Mouse (Mus musculus) heart, embryonic 16.5 days (tissue): ENCODE data around the gene Msrb3. TPM values are rescaled to one million over a fixed set of nuclear protein-coding genes. Genes with fewer than 3 reads are reported as not detected.

Experiments
- ATAC-seq: fragments of 200-750 bp; cut with Nextera tagmentation; replicated peaks from 2 replicates; pipeline ENCODE4 v1.8.0; 2017; ENCODE audit warnings: moderate number of reproducible peaks; ENCODE audit not compliant: insufficient read depth, low FRiP score; ENCODE audit errors: extremely low read depth
- H3K27ac ChIP-seq: fragments of 300-500 bp; sonication (generic); 2 replicates; pipeline ENCODE4 v1.5.1; 2014; ENCODE audit warnings: mild to moderate bottlenecking, low read length, control low read depth, moderate library complexity
- H3K27me3 ChIP-seq: fragments of 300-500 bp; sonication (generic); 2 replicates; pipeline ENCODE4 v1.6.1; 2014; ENCODE audit warnings: low read length, mixed read lengths; ENCODE audit not compliant: control insufficient read depth, insufficient read depth
- H3K36me3 ChIP-seq: fragments of 300-500 bp; sonication (generic); 2 replicates; pipeline ENCODE4 v1.6.1; 2014; ENCODE audit not compliant: control insufficient read depth, insufficient read depth
- H3K4me1 ChIP-seq: fragments of 300-500 bp; sonication (generic); 2 replicates; pipeline ENCODE4 v1.6.1; 2014; ENCODE audit warnings: low read length, mixed read lengths; ENCODE audit not compliant: control insufficient read depth, insufficient read depth
- H3K4me2 ChIP-seq: fragments of 300-500 bp; sonication (generic); 2 replicates; pipeline ENCODE4 v1.6.1; 2014; ENCODE audit warnings: low read depth, mild to moderate bottlenecking, control low read depth, low read length
- H3K4me3 ChIP-seq: fragments of 300-500 bp; sonication (generic); 2 replicates; pipeline ENCODE4 v1.5.1; 2014; ENCODE audit warnings: mild to moderate bottlenecking, control low read depth, low read length
- H3K9ac ChIP-seq: fragments of 300-500 bp; sonication (generic); 2 replicates; pipeline ENCODE4 v1.6.1; 2014; ENCODE audit warnings: low read length, control low read depth
- H3K9me3 ChIP-seq: fragments of 300-500 bp; sonication (generic); replicated peaks from 2 replicates; pipeline ENCODE4 v1.6.1; 2016; ENCODE audit warnings: low read length; ENCODE audit not compliant: control insufficient read depth
- WGBS: fragments of 180-500 bp; shearing (Covaris S2); extraction: QIAGEN DNeasy Blood & Tissue Kit; methylation state at CpG from one replicate; pipeline ENCODE4 v1.1.7; 2014; 5-methylcytosine and 5-hydroxymethylcytosine counted together
- polyA plus RNA-seq: library from polyadenylated mRNA; unstranded; fragments of >200 nt; fragmentation: Nextera tagmentation; extraction: Ambion mirVana; gene quantifications from 2 replicates; pipeline ENCODE4 v1.2.1, GENCODE M21; 2015

The Msrb3 gene
- 38.3 and 39.8 TPM in 2 replicates for polyA plus RNA-seq

DNA sequence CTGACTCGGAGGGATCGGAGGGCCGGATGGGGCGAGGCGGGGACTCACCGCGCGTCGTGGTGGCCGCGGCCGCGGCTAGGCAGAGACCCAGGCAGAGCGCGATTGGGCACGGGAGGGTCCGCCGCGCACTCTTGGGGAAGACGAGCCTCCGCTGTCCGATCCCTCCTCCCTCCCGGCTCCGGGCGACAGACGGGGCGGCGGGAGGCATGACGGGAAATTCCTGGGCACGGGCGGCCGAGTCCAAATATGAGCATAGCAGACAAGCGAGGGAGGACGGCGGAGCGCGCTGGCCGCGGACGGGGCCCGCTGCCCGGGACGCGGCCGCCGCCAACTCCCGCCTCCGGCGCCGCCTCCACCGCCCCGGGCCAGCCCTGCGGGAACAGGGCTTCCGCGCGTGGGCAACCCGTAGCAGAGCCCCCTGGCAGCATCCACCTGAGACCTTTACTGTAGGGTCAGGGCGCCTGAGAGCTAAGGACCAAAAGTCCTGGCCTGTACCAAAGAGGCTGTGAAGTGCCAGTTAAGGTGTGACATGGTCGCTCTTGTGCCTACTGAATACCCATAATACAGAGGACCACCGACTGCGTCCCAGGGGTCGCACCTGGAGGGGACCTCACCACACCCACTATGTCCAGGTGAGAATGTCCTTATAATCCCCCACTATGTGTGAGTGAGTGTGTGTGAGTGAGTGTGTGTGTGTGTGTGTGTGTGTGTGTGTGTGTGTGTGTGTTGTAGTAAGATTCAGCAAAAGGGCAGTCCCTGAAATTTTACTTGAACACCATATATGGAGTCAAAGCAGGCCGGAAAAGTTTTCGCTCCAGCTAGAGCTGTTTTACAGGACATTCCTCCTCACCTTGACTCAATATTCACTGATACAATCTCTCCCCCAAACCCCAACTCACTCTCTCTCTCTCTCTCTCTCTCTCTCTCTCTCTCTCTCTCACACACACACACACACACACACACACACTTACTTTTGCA is at the start of gene Msrb3:
Gene Msrb3, minus strand, starts transcription at position 317 of the 978 bp plus-strand sequence.
- no peaks in the 10 kb centered on the region for H3K27me3 ChIP-seq
- H3K36me3 ChIP-seq: peaks cover under 1% of the 10 kb centered on the region; the same call in 1 of the 2 replicates
- peaks cover 39% of the 10 kb centered on the region for H3K4me1 ChIP-seq
- WGBS: under 1% methylated on average over 64 of the region's 64 CpGs
- peak within 1 kb of the TSS; percentile 64 for H3K4me2 ChIP-seq
- H3K27ac ChIP-seq: peak within 1 kb of the TSS; percentile 96
- H3K4me3 ChIP-seq: peak within 1 kb of the TSS; percentile 91
- peak; percentile 89 for ATAC-seq
- peak within 1 kb of the TSS; percentile 99 for H3K9ac ChIP-seq
- no peaks in the 10 kb centered on the region for H3K9me3 ChIP-seq

DNA sequence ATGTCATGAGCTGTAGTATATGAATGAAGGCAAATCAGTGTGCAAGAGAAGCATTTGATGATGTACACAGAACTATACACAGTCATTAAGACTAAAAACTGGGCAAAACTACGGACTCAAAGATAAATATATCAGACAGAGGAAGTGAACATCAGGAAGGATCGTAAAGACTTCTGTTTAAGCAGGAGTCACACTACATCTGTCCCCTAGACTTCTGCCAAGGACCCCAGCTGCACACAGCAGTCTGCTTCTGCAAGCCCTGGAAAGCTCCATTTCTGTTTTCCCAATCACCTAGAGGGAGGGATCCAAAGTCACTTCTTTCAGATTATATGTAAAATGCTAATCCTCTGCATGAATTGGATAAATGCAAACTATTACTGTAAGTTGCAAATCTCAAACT is 49.6 kb upstream of the Msrb3 start:
- H3K4me2 ChIP-seq: no peak overlapping the region
- WGBS: 64% methylated on average over 2 of the region's 2 CpGs

DNA sequence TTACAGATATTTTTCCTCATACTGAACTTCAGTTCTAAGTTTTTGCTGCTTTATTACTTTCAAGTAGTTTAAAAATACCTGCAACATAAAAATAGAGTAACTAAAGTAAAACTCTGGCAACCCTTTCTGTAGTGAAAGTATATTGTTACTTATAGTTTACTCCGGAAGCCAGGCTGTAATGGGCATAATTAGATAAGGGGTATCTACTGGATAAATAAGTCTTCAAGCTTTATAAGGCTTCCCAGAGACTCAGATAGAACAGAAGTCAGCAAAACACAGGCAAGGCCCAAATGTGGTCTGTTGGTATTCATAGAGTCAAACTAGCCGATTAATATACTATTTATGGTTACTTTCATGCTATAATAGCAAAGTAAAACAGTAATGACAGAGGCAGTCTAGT is 48.9 kb upstream of the Msrb3 start:
- no peaks in the 10 kb centered on the region for H3K27me3 ChIP-seq
- no peak overlapping the region for H3K9ac ChIP-seq
- H3K9me3 ChIP-seq: no peaks in the 10 kb centered on the region
- no peak overlapping the region for H3K27ac ChIP-seq
- 63% methylated on average over 2 of the region's 2 CpGs for WGBS
- ATAC-seq: no peak
- H3K36me3 ChIP-seq: no peaks in the 10 kb centered on the region
- H3K4me1 ChIP-seq: peaks cover under 1% of the 10 kb centered on the region; the same call in 1 of the 2 replicates
- H3K4me2 ChIP-seq: no peak overlapping the region
- H3K4me3 ChIP-seq: no peak overlapping the region

More for the DNA sequence above, 49.6 kb upstream of the Msrb3 start:
- Histone ChIP-seq H3K36me3 (no peaks in the 10 kb centered on the region), H3K9ac (no peak overlapping the region), H3K27me3 (no peaks in the 10 kb centered on the region), H3K9me3 (no peaks in the 10 kb centered on the region), H3K27ac (no peak overlapping the region), H3K4me1 (peaks cover 3% of the 10 kb centered on the region; the same call in 1 of the 2 replicates), H3K4me3 (no peak overlapping the region)
- no peak for ATAC-seq

DNA sequence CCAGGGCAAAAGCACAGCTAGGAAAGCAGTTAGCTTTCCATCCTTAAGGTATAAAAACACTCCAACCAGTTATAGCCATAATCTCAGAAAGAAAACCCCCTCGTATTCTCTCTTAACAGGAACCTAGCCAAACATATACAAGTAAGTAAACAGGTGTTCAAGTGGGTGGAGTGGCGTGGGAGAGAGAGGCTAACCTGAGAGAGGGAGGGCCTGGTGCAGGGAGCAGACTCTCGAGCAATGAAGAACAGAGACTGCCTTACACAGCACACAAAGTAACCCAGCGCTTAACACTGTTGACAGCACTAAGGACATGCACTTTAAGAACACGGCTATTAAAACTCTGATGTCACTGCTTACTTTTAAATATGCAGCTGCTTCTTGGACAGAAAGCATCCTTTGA is 47.9 kb upstream of the Msrb3 start:
- ATAC-seq: no peak
- H3K9ac ChIP-seq: no peak overlapping the region
- no peaks in the 10 kb centered on the region for H3K4me1 ChIP-seq
- no peaks in the 10 kb centered on the region for H3K27me3 ChIP-seq
- H3K27ac ChIP-seq: no peak overlapping the region
- no peaks in the 10 kb centered on the region for H3K36me3 ChIP-seq
- no peak overlapping the region for H3K4me2 ChIP-seq
- no peak overlapping the region for H3K4me3 ChIP-seq
- no peaks in the 10 kb centered on the region for H3K9me3 ChIP-seq
- 46% methylated on average over 5 of the region's 5 CpGs for WGBS

DNA sequence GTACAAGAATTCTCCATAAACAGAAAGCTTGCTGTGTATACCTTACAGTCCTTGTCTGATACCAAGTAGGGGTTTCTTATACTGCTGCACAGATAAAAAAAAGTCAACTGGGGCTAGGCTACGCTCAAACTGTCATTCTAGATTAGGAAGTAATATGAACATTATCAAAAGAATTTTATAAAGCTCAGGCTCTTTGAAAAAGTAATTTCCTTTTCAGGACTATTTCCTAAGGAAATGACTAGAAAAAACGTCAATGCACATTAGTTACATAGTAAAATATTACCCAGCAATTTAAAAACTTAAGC is 40.0 kb upstream of the Msrb3 start:
- no peaks in the 10 kb centered on the region for H3K27me3 ChIP-seq
- no peak overlapping the region for H3K27ac ChIP-seq
- H3K9me3 ChIP-seq: no peaks in the 10 kb centered on the region
- no peak overlapping the region for H3K4me2 ChIP-seq
- no peak overlapping the region for H3K4me3 ChIP-seq
- WGBS: 81% methylated on average over 2 of the region's 2 CpGs
- H3K36me3 ChIP-seq: no peaks in the 10 kb centered on the region
- ATAC-seq: no peak
- no peak overlapping the region for H3K9ac ChIP-seq
- H3K4me1 ChIP-seq: peaks cover 2% of the 10 kb centered on the region; the same call in 1 of the 2 replicates

DNA sequence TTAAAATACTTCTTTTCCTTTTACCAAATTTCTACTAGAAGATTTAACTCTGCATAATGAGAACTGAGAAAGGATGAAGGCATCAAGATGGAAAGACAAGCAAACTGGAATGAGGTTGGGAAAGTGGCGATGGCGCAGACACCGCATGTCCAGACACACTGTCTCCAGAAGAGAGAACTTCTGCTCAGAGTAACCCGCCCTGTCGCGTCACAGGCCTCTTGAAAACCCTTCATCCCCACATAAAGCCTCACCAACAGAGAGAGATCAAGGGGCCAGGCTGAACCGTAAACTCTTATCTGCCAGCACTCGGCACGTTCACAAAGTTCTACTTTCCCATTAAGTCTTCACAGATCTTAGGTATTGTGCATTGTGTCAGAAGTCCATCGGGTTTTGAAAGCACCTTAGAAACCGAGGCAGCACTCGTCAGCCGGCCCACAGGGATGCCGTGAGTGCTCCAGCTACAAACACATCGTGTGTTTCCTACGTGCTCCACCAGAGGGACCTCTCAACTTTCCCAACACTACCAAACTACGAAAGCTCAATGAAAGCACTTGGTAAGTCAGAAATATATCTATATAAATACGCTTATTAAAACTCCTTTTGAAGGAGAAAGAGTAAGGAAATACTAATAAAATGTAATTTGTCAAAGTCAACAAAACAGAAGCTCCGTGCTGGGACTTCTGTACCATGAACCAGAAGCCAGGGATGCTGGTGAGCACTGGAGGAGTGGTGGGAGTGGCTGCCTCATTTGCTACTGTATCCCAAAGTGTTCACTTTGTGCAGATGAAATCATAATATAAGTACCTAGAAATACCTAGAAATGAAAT is 39.4 kb upstream of the Msrb3 start:
- H3K9me3 ChIP-seq: no peaks in the 10 kb centered on the region
- peaks cover 2% of the 10 kb centered on the region; the same call in 1 of the 2 replicates for H3K4me1 ChIP-seq
- ATAC-seq: peak; percentile 49; the same call in 1 of the 2 replicates
- H3K4me3 ChIP-seq: no peak overlapping the region
- H3K27ac ChIP-seq: no peak overlapping the region
- 33% methylated on average over 19 of the region's 19 CpGs for WGBS
- H3K27me3 ChIP-seq: no peaks in the 10 kb centered on the region
- peak overlapping the region; percentile 45 for H3K4me2 ChIP-seq
- no peak overlapping the region for H3K9ac ChIP-seq
- H3K36me3 ChIP-seq: no peaks in the 10 kb centered on the region

DNA sequence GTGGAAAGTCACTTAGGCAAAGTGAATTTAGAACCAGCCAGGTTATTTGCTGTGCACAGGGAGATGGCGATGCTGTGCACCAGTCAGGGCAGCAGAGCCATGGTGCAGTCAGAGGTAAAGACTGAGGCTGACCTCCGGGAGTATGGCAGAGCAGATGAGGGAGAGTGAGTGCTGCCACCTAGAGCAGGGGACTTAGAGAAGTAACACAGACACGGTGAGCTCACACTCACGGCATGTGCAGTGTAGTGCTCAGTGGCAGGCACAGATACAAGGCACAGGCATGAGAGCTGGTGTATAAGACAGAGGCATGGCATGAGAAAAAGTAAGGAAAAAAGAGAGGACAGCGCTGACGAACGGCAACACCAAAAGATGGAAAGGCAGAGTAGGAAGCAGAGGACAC is 30.6 kb upstream of the Msrb3 start:
- no peaks in the 10 kb centered on the region for H3K9me3 ChIP-seq
- no peak overlapping the region for H3K9ac ChIP-seq
- H3K4me2 ChIP-seq: no peak overlapping the region
- H3K27ac ChIP-seq: no peak overlapping the region
- no peak overlapping the region for H3K4me3 ChIP-seq
- WGBS: 75% methylated on average over 7 of the region's 7 CpGs
- no peaks in the 10 kb centered on the region for H3K27me3 ChIP-seq
- H3K4me1 ChIP-seq: no peaks in the 10 kb centered on the region
- no peak for ATAC-seq
- H3K36me3 ChIP-seq: peaks cover 16% of the 10 kb centered on the region

DNA sequence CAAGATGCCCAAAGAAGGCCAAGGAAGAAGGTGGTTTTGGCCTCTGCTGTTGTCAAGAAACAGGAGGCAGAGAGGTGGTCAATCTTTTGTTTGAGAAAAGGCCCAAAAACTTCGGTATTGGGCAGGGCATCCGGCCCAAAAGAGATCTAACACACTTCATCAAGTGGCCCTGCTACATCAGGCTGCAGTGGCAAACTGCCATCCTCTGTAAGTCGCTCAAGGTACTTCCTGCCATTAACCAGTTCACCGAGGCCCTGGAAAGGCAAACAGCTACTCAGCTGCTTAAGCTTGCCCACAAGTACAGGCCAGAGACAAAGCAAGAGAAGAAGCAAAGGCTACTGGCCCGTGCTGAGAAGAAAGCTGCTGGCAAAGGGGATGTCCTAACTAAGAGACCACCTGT is 29.3 kb upstream of the Msrb3 start:
- Histone ChIP-seq H3K27ac (no peak overlapping the region), H3K4me1 (no peaks in the 10 kb centered on the region), H3K9ac (no peak overlapping the region), H3K27me3 (no peaks in the 10 kb centered on the region), H3K36me3 (peaks cover 20% of the 10 kb centered on the region), H3K4me2 (no peak overlapping the region), H3K9me3 (no peaks in the 10 kb centered on the region), H3K4me3 (no peak overlapping the region)
- no peak for ATAC-seq
- WGBS: 58% methylated on average over 5 of the region's 5 CpGs

DNA sequence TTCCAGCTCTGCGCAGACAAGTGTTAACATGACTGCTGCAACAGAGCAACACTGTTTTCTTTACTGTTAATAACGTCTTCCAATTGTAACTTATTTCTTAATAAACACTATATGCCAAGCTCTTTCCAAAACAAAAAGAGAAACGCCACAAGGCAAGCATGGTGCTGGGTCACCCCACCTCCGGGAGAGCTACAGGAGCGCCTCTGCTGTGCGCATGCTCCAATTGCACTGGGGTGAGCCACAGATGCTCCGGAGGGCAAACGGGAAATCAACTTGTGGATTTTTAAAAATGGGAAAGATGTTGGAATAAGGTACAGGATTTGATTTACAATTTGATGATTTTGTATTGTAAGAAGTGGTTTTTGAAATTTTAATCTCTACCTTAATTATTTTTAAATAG is 27.3 kb upstream of the Msrb3 start:
- Histone ChIP-seq H3K27me3 (no peaks in the 10 kb centered on the region), H3K4me2 (no peak overlapping the region), H3K4me1 (no peaks in the 10 kb centered on the region), H3K4me3 (no peak overlapping the region), H3K9me3 (no peaks in the 10 kb centered on the region), H3K36me3 (peaks cover 14% of the 10 kb centered on the region), H3K27ac (no peak overlapping the region), H3K9ac (no peak overlapping the region)
- WGBS: 91% methylated on average over 8 of the region's 8 CpGs
- no peak for ATAC-seq
